Mouse (Mus musculus) WW6 (cell line): ENCODE measurements around the gene Alkbh2.

Source experiments
- DNase-seq: peaks from one replicate; pipeline ENCODE4 v3.0.0-alpha.2; 2013; ENCODE audit warnings: low read depth, low spot score

Gene Alkbh2

GRCm38 (mm10) chr5:114127374-114128349, at the start of gene Alkbh2:
Gene Alkbh2 (minus strand): TSS chr5:114128218.
- peak; percentile 70 for DNase-seq

GRCm38 (mm10) chr5:114176548-114177400, 48.8 kb upstream of the Alkbh2 start:
- no peak for DNase-seq

- DNase-seq = peak; percentile 97
These were observed 47.7 kb upstream of the Alkbh2 start for GRCm38 (mm10) chr5:114175596-114176171.

GRCm38 (mm10) chr5:114174639-114175038, 46.6 kb upstream of the Alkbh2 start:
- peak; percentile 85 for DNase-seq

- no peak for DNase-seq
These were observed 46.0 kb upstream of the Alkbh2 start for GRCm38 (mm10) chr5:114173877-114174581.

- no peak for DNase-seq
These were observed 45.4 kb upstream of the Alkbh2 start for GRCm38 (mm10) chr5:114173458-114173857.

- DNase-seq = no peak
These were observed 44.9 kb upstream of the Alkbh2 start for GRCm38 (mm10) chr5:114172936-114173335.

GRCm38 (mm10) chr5:114170345-114170744, 42.3 kb upstream of the Alkbh2 start:
- DNase-seq = no peak

- no peak for DNase-seq
These were observed 35.2 kb upstream of the Alkbh2 start for GRCm38 (mm10) chr5:114163117-114163696.

GRCm38 (mm10) chr5:114162106-114162815, 34.2 kb upstream of the Alkbh2 start:
- DNase-seq = no peak

GRCm38 (mm10) chr5:114161424-114161823, 33.4 kb upstream of the Alkbh2 start:
- DNase-seq = no peak

GRCm38 (mm10) chr5:114157236-114157635, 29.2 kb upstream of the Alkbh2 start:
- DNase-seq = no peak

- DNase-seq = no peak
These were observed 27.3 kb upstream of the Alkbh2 start for GRCm38 (mm10) chr5:114155168-114155933.

- DNase-seq = no peak
These were observed 26.7 kb upstream of the Alkbh2 start for GRCm38 (mm10) chr5:114154765-114155164.

- no peak for DNase-seq
These were observed 25.5 kb upstream of the Alkbh2 start for GRCm38 (mm10) chr5:114153490-114153889.

GRCm38 (mm10) chr5:114152359-114153092, 24.5 kb upstream of the Alkbh2 start:
- DNase-seq = no peak

- DNase-seq = no peak
These were observed 19.3 kb upstream of the Alkbh2 start for GRCm38 (mm10) chr5:114147043-114147972.
